Mouse (Mus musculus) brain, embryonic 14.5 days (tissue): Measurements from ENCODE around the gene Tgfb1. TPM values are rescaled to one million over a fixed set of nuclear protein-coding genes. Genes with fewer than 3 reads are reported as not detected.

Source experiments
- DNase-seq: peaks from one replicate; pipeline ENCODE4 v3.0.0-alpha.2; 2011; ENCODE audit warnings: low read depth
- CTCF ChIP-seq: fragments of 200-500 bp; IDR thresholded peaks from 2 replicates; pipeline ENCODE4 v1.5.1; 2012; ENCODE audit warnings: inconsistent platforms, mild to moderate bottlenecking, moderate library complexity, borderline replicate concordance; ENCODE audit not compliant: insufficient read depth, insufficient read length; ENCODE audit errors: extremely low read depth
- POLR2A ChIP-seq: fragments of 200-500 bp; IDR thresholded peaks from 2 replicates; pipeline ENCODE4 v1.6.1; 2012; ENCODE audit warnings: mild to moderate bottlenecking, inconsistent platforms, borderline replicate concordance; ENCODE audit not compliant: poor library complexity, insufficient read depth, insufficient read length, severe bottlenecking; ENCODE audit errors: extremely low read depth
- polyA plus RNA-seq: library from polyadenylated mRNA; depleted of rRNA; stranded (reverse); fragments of >200 nt; gene quantifications from 2 replicates; pipeline ENCODE4 v1.2.3, GENCODE M21; 2012; rRNA removed

Tgfb1 gene
- 3.2 and 7.9 TPM in 2 replicates for polyA plus RNA-seq

GRCm38 (mm10) chr7:25686680-25687531 lies at the start of gene Tgfb1:
TSS of gene Tgfb1 (plus strand) at chr7:25687002.
- no peak for TF ChIP-seq POLR2A
- TF ChIP-seq CTCF, result peak; percentile 52; the same call in 1 of the 2 replicates
- DNase-seq, result peak; percentile 54

DNA sequence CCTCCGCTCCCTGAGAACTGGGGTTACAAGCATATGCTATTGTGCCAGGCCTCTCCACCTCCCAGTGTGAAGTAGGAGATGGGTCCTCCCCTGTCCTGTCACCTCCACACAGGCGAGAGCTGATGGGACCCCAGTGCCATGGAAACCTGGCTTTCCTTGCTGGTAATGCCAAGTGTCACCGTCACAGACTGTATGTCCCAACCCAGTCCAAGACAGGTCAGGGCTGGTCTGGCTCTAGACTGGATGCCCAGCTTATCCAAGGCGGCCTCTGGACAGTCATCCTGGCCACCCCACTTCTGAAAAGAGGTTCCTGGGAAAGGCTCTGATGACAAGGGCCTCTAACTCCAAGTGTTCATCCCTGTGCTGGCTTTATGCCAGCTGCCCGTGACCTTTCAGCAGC lies 49.7 kb upstream of the Tgfb1 start:
- TF ChIP-seq POLR2A (no peak), CTCF (no peak)

GRCm38 (mm10) chr7:25639754-25640153 lies 47.0 kb upstream of the Tgfb1 start:
- DNase-seq, result no peak
- TF ChIP-seq POLR2A (no peak), CTCF (no peak)

More for the DNA sequence above, 49.7 kb upstream of the Tgfb1 start:
- DNase-seq, result no peak

DNA sequence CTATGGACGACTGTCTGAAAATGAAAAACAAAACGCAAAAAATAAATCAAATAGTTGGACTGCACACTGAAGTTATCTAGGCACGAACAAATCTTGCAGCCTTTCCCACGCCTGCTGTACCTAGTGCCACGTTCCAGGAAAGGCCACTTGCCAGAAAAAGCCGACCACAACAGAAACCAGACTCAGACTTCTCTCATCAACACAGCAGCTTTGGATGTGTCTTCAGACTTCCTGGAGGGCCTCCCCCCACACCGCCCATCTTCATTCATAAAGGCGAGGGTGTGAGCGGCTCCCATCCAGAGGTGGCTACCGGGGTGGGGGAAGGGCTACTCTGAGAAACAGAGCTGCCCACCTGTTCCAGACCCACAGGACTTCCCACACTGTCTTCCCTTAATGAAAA lies 42.7 kb upstream of the Tgfb1 start:
- TF ChIP-seq CTCF, result no peak
- TF ChIP-seq POLR2A, result no peak
- DNase-seq, result no peak

GRCm38 (mm10) chr7:25644631-25645030 lies 42.2 kb upstream of the Tgfb1 start:
- no peak for TF ChIP-seq CTCF
- no peak for TF ChIP-seq POLR2A
- no peak for DNase-seq

DNA sequence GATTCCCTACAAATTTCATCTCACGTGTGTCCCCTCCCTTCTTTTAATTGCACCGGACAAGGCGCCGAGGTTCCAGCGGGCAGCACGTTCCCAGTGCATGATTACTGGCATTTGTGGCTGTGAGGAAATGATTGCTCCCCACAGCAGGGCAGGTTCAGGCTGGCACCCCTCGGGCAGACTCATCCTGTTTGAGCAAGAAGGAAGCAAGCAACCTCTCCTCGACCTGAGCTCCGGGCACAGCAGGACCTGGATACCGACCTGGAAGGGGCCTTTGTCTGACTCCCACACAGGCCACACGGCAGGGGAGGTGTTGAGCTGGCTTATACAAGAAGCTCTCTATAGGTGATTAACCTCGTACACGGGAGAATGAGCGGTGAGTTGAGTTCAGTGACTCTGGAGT lies 41.7 kb upstream of the Tgfb1 start:
- DNase-seq, result no peak
- no peak for TF ChIP-seq POLR2A
- no peak for TF ChIP-seq CTCF

GRCm38 (mm10) chr7:25647574-25648123 lies 39.2 kb upstream of the Tgfb1 start:
- DNase-seq, result no peak
- TF ChIP-seq CTCF, result no peak
- no peak for TF ChIP-seq POLR2A

- no peak for DNase-seq
Measured at GRCm38 (mm10) chr7:25649839-25650238, 37.0 kb upstream of the Tgfb1 start.

DNA sequence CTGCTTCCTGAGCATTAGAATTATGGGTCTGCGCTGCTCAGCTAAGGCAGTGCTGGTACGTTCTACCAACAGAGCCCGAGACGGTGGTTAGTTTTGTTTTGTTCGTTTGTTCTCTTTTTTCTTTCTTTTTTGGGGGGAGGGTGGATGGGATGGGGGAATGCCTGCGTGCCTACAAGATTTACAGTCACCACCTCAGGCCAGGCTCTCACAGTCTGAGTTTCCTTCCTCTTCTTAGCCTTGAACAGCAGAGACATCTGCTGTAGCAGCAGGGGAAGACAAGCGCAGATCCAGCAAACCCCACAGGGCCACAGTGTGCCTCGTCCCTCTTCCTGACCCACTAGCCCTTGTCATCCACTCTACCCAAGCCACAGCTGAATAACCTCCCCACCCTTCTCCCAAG lies 35.5 kb upstream of the Tgfb1 start:
- TF ChIP-seq CTCF (no peak), POLR2A (no peak)
- DNase-seq, result no peak

More at GRCm38 (mm10) chr7:25649839-25650238, 37.0 kb upstream of the Tgfb1 start:
- TF ChIP-seq POLR2A (no peak), CTCF (no peak)

DNA sequence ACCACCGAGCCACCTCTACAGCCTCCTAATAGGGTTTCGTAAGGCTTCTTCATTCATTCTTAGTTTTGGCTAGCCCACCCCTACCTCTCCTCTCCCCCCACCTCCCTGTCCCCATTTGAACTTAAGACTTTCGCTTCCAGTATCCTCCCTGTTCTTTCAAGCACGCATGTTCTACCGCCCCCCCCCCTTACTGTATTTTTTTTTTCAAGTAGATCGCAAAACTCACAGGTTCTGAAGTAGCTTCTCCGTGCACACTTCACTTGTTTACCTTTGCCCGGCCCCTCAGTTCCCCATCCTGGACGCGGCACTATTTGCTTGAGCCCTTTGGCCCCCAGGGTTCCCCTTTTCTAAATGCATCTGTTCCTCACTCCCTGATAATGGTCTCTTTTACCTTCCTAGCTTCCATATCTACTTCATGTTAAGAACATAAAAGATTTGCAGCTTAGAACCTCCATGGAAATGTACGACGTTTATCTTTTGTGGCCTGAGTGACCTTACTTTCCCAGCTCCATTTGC lies 34.5 kb upstream of the Tgfb1 start:
- DNase-seq, result no peak
- TF ChIP-seq CTCF (no peak), POLR2A (no peak)

GRCm38 (mm10) chr7:25655601-25656428 lies 31.0 kb upstream of the Tgfb1 start:
- no peak for DNase-seq
- TF ChIP-seq CTCF (no peak), POLR2A (no peak)

GRCm38 (mm10) chr7:25657785-25658184 lies 29.0 kb upstream of the Tgfb1 start:
- no peak for DNase-seq
- TF ChIP-seq POLR2A, result no peak
- TF ChIP-seq CTCF, result no peak
